Mouse (Mus musculus): Measurements from ENCODE around the gene Cd2bp2.

DNA sequence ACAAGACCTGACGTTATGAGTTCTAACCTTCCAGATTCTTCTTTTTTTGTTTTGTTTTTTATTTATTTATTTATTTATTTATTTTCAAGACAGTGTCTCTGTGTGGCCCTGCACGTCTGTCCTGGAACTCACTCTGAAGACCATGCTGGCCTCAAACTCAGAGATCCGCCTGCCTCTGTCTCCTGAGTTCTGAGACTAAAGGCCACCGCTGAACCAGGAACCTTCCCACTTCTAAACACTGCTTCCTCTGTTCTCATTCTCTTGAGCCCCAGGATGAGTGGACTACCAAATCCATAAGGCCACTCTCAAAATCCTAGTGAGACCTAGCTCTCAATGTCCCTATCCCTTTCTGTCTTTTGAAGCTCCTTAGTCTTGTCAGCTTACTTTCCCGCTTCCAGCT, 14.0 kb upstream of the Cd2bp2 start:
- TF ChIP-seq CTCF (IDR thresholded peaks at IDR 0.05; ENCODE audit: low read depth, low read length) (no peak), POLR2A (IDR thresholded peaks at IDR 0.05; ENCODE audit: borderline replicate concordance, low read depth, low read length) (no peak)
